ENCODE assay signal across 10 mouse cellular contexts in the genomic region with DNA sequence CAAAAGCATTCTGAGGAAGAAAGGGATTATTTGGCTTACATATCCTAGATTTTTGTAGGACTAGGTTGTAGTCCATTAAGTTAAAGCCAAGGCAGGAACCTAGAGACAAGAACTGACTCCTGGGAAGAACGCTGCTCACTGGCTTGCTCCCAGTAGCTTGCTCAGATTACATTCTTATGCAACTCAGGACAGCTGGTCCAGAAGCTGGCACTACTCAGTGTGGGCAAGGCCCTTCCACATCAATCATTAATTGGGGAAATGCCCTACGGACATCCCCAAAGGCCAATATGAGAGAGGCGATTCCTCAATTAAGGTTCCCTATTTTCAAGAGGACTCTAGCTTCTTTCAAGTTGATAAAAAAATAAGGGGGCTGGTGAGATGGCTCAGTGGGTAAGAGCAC.
A peak's percentile ranks its signal among the peaks of the same experiment; 100 is the strongest.
DNase-seq lines count a peak whose midpoint lies in the region; ATAC-seq lines count a peak whose summit lies in the region.
"Had no signal": no experiment of that assay in that cellular context is flagged by ENCODE, and none has a peak within 500 bp of the region (broad histone marks: within the 10 kb centered on the region; RNA-seq: fewer than 3 reads in every experiment).

No protein-coding gene starts in this region.

- no peaks in the 10 kb centered on the region for H3K4me1 ChIP-seq in hindbrain, embryonic 16.5 days (ENCODE audit: control insufficient read depth, insufficient read depth, low read depth, low read length)
- H3K4me1 ChIP-seq in hindbrain, embryonic 10.5 days (replicated peaks) = peaks cover 7% of the 10 kb centered on the region; the same call in 1 of the 2 replicates

- WGBS in hindbrain, embryonic 16.5 days = 82% methylated on average over 3 of the region's 3 CpGs
- 92% methylated on average over 3 of the region's 3 CpGs for WGBS in hindbrain, embryonic 10.5 days

- H3K4me2 ChIP-seq in hindbrain, embryonic 16.5 days (ENCODE audit: low read length) = no peak overlapping the region
- H3K4me2 ChIP-seq: liver, embryonic 15.5 days had no signal

- no peaks in the 10 kb centered on the region for H3K27me3 ChIP-seq in hindbrain, embryonic 16.5 days (replicated peaks; ENCODE audit: control insufficient read depth, insufficient read depth, low read length)
- H3K27me3 ChIP-seq in hindbrain, embryonic 10.5 days (ENCODE audit: insufficient read depth, poor library complexity, severe bottlenecking) = no peaks in the 10 kb centered on the region
- H3K27me3 ChIP-seq: liver, embryonic 15.5 days had no signal

- intact Hi-C loops in gastrocnemius, postnatal 14 days (cut with DNase I; ENCODE audit: low total_unique reads) = loop anchor here (10.0 kb wide), 1 partner anchor 65 kb away; no protein-coding TSS in a partner anchor

- no peaks in the 10 kb centered on the region for H3K36me3 ChIP-seq in hindbrain, embryonic 16.5 days (ENCODE audit: control insufficient read depth, insufficient read depth, low read length)
- H3K36me3 ChIP-seq in hindbrain, embryonic 10.5 days = no peaks in the 10 kb centered on the region

- DNase-seq in hindbrain, embryonic 10.5 days (ENCODE audit: low spot score) = no peak
- DNase-seq in 3134 (ENCODE audit: extremely low read depth, insufficient read length, low spot score) = peak; percentile 46
- DNase-seq in Muller cell, postnatal 12 days (ENCODE audit: inconsistent ontology term) = peak; percentile 36
- DNase-seq in gastrocnemius, postnatal 14 days = peak; percentile 67
- DNase-seq in natural killer cell, adult 2 months (ENCODE audit: low spot score in 2 of 2) = no peak
- DNase-seq in T-cell, adult 2 months (ENCODE audit: low spot score) = no peak
- DNase-seq in layer of hippocampus, adult 9-11 months = no peak
- DNase-seq: thymus, postnatal 4 days had no signal

- H3K4me3 ChIP-seq in hindbrain, embryonic 16.5 days (ENCODE audit: low read length) = no peak overlapping the region
- H3K4me3 ChIP-seq in hindbrain, embryonic 10.5 days = no peak overlapping the region
- H3K4me3 ChIP-seq: liver, embryonic 15.5 days had no signal

- no peak overlapping the region for H3K27ac ChIP-seq in hindbrain, embryonic 16.5 days (ENCODE audit: low read depth, low read length)
- H3K27ac ChIP-seq in hindbrain, embryonic 10.5 days = no peak overlapping the region
- H3K27ac ChIP-seq: liver, embryonic 15.5 days had no signal

- H3K9ac ChIP-seq in hindbrain, embryonic 16.5 days (ENCODE audit: low read depth, low read length) = no peak overlapping the region
- H3K9ac ChIP-seq: liver, embryonic 15.5 days had no signal

- ATAC-seq in hindbrain, embryonic 16.5 days = 0 out of 2 replicates have a peak, but pooled peaks have one; percentile 58

- no peaks in the 10 kb centered on the region for H3K9me3 ChIP-seq in hindbrain, embryonic 16.5 days (ENCODE audit: control insufficient read depth, low read length)
- no peaks in the 10 kb centered on the region for H3K9me3 ChIP-seq in hindbrain, embryonic 10.5 days
- H3K9me3 ChIP-seq: liver, embryonic 15.5 days had no signal

Comparison
In these comparisons a context has a peak if more than half of its experiments do, and no peak if none do; other contexts are left out.
1. DNase-seq: peak in 3134 (single experiment), Muller cell, postnatal 12 days (single experiment) and gastrocnemius, postnatal 14 days (single experiment); none in hindbrain, embryonic 10.5 days (single experiment), natural killer cell, adult 2 months (0 of 2), T-cell, adult 2 months (single experiment) and layer of hippocampus, adult 9-11 months (single experiment).